Mouse (Mus musculus) erythroblast, embryonic 14.5 days (primary cell): ENCODE results near the gene Polr3g.

ENCODE experiments used
- GATA1 ChIP-seq: IDR thresholded peaks from 2 replicates; pipeline ENCODE4 v1.6.1; 2012; ENCODE audit warnings: low read length, inconsistent platforms, mixed read lengths
- TAL1 ChIP-seq: IDR thresholded peaks from 3 replicates; pipeline ENCODE4 v1.6.1; 2012; ENCODE audit warnings: low read length, inconsistent platforms, mixed read lengths

DNA sequence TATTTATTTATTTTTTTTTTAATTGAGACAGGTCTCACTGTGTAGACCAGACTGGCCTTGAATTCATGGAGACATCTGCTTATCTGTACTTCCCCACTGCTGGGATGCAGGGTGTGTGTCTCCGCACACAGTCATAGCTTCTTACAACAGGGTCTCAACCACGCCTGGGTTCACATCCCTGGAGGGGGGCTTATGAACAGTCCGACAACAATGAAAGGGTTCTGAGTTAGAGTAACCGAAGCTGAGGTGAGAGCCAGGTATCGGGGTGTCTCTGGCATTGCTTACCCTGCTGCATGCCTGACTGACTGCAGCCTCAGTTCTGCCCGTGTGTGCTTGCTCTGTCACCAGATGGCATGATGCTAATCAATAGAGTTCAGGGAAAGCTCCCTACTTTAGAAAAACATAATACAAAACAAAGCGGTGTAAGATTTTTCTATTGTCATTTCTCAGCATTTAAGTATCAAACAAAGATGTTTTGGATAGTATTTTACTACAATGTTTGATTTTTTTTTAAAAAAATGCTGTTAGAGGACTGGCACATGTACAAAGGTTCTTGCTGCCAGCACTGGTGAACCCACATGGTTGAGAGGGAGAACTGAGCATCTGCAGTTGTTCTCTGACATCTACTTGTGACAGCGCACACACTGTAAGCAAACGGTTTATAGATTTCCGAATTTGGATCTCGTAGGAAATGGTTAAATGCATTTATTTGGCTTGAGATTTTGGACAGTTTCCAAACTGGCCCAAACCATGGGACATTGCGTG, 47.1 kb downstream of the Polr3g start:
- TF ChIP-seq GATA1 = no peak
- TF ChIP-seq TAL1 = peak; percentile 10; the same call in 1 of the 3 replicates
